Comparison of ENCODE assay signal across 20 mouse cellular contexts in genomic region chr4:101194170-101194569, GRCm38 (mm10).
"Had no signal": no experiment of that assay in that cellular context is flagged by ENCODE, and none has a peak within 500 bp of the region (broad histone marks: within the 10 kb centered on the region; RNA-seq: fewer than 3 reads in every experiment).

No protein-coding gene starts in this region.

- H3K9ac ChIP-seq: kidney, embryonic 15.5 days; liver, embryonic 12.5 days; liver, postnatal 0 days; lung, embryonic 14.5 days; midbrain, embryonic 13.5 days had no signal

- H3K4me3 ChIP-seq: kidney, embryonic 15.5 days; layer of hippocampus, adult 2 months; liver, embryonic 12.5 days; megakaryocyte, embryonic 14.5 days; midbrain, embryonic 10.5 days; midbrain, embryonic 13.5 days; myocyte had no signal

- H3K4me2 ChIP-seq: kidney, embryonic 15.5 days; liver, embryonic 12.5 days; lung, embryonic 14.5 days; midbrain, embryonic 13.5 days had no signal

- ATAC-seq: intestine, postnatal 0 days; liver, embryonic 12.5 days; liver, postnatal 0 days; lung, postnatal 0 days; midbrain, embryonic 13.5 days; midbrain, embryonic 16.5 days had no signal

- H3K4me1 ChIP-seq: midbrain, embryonic 10.5 days; midbrain, embryonic 13.5 days had no signal

- H3K27ac ChIP-seq: kidney, embryonic 15.5 days; liver, embryonic 12.5 days; midbrain, embryonic 10.5 days; midbrain, embryonic 13.5 days had no signal

- H3K9me3 ChIP-seq: kidney, embryonic 15.5 days; liver, embryonic 12.5 days; megakaryocyte, embryonic 14.5 days; midbrain, embryonic 10.5 days; midbrain, embryonic 13.5 days had no signal

- DNase-seq: kidney, adult 2 months; kidney, postnatal 14 days; layer of hippocampus, adult 9-11 months; liver, postnatal 0 days; lung, embryonic 14.5 days; right cerebral cortex, adult 18-20 months; right cerebral cortex, postnatal 14 days; right cerebral cortex, postnatal 4 days; thymus, adult 18-20 months; thymus, postnatal 36 days had no signal

- H3K27me3 ChIP-seq: kidney, embryonic 15.5 days; liver, embryonic 12.5 days; megakaryocyte, embryonic 14.5 days; midbrain, embryonic 13.5 days had no signal
